ENCODE assay signal across 20 mouse cellular contexts in the genomic region with DNA sequence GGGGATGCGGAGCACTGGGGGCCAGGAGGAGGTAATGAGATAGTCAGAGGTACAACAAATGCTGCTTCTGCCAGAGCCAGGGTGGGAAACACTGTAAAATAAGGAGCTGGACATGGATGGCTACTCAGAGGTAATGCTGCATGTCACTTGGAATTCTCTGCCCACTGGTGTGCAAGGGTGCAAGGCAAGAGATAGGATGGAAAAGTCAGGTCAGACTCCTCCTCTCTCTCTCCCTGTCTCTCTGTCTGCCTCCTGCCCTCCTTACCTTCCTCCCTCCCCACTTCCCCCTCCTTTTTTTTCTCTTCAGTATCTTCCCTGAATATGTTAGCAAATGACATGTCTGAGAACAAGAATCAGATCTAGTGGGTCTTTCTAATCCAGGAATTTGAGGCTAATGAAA. TPM values are rescaled to one million over a fixed set of nuclear protein-coding genes. Genes with fewer than 3 reads are reported as not detected.
DNase-seq lines count a peak whose midpoint lies in the region; ATAC-seq lines count a peak whose summit lies in the region.
"Had no signal": no experiment of that assay in that cellular context is flagged by ENCODE, and none has a peak within 500 bp of the region (broad histone marks: within the 10 kb centered on the region; RNA-seq: fewer than 3 reads in every experiment).

No protein-coding gene starts in this region.

- H3K27me3 ChIP-seq in forebrain, embryonic 15.5 days, result peaks cover 19% of the 10 kb centered on the region; the same call in 1 of the 2 replicates
- H3K27me3 ChIP-seq in forebrain, embryonic 13.5 days, result peaks cover 31% of the 10 kb centered on the region
- H3K27me3 ChIP-seq in kidney, embryonic 16.5 days (ENCODE audit: insufficient read depth, low read length), result peaks cover 32% of the 10 kb centered on the region
- H3K27me3 ChIP-seq: CH12.LX had no signal

- WGBS in forebrain, embryonic 15.5 days, result 93% methylated on average over 1 of the region's 1 CpGs
- WGBS in forebrain, embryonic 13.5 days, result 86% methylated on average over 1 of the region's 1 CpGs
- WGBS in kidney, embryonic 16.5 days, result 55% methylated on average over 1 of the region's 1 CpGs

- ATAC-seq in forebrain, embryonic 15.5 days (replicated peaks), result no peak
- no peak for ATAC-seq in forebrain, embryonic 13.5 days
- peak; percentile 78 for ATAC-seq in kidney, embryonic 16.5 days (ENCODE audit: low FRiP score, low TSS enrichment)
- ATAC-seq: lung, postnatal 0 days had no signal

- no peak overlapping the region for H3K4me3 ChIP-seq in forebrain, embryonic 15.5 days
- H3K4me3 ChIP-seq in forebrain, embryonic 13.5 days, result no peak overlapping the region
- no peak overlapping the region for H3K4me3 ChIP-seq in kidney, embryonic 16.5 days (ENCODE audit: low read length)
- H3K4me3 ChIP-seq: heart, embryonic 10.5 days; liver, embryonic 13.5 days had no signal

- H3K4me2 ChIP-seq in forebrain, embryonic 15.5 days (replicated peaks), result peak overlapping the region; percentile 13; the same call in 1 of the 2 replicates
- H3K4me2 ChIP-seq in forebrain, embryonic 13.5 days, result no peak overlapping the region
- H3K4me2 ChIP-seq in kidney, embryonic 16.5 days (replicated peaks; ENCODE audit: low read depth, low read length), result no peak overlapping the region
- H3K4me2 ChIP-seq: liver, embryonic 13.5 days had no signal

- intact Hi-C loops in heart, postnatal 10 days (cut with DNase I), result no loop called here

- no peak overlapping the region for H3K9ac ChIP-seq in forebrain, embryonic 15.5 days (replicated peaks)
- H3K9ac ChIP-seq in forebrain, embryonic 13.5 days, result no peak overlapping the region
- H3K9ac ChIP-seq in kidney, embryonic 16.5 days (replicated peaks; ENCODE audit: low read length), result no peak overlapping the region
- H3K9ac ChIP-seq: liver, embryonic 13.5 days had no signal

- H3K4me1 ChIP-seq in forebrain, embryonic 15.5 days, result peaks cover 13% of the 10 kb centered on the region
- H3K4me1 ChIP-seq in forebrain, embryonic 13.5 days, result peaks cover 12% of the 10 kb centered on the region
- H3K4me1 ChIP-seq in kidney, embryonic 16.5 days (ENCODE audit: insufficient read depth, low read length), result peaks cover 18% of the 10 kb centered on the region; the same call in 1 of the 2 replicates
- H3K4me1 ChIP-seq: liver, embryonic 13.5 days had no signal

- H3K27ac ChIP-seq in forebrain, embryonic 15.5 days (replicated peaks), result no peak overlapping the region
- H3K27ac ChIP-seq in forebrain, embryonic 13.5 days, result no peak overlapping the region
- H3K27ac ChIP-seq in kidney, embryonic 16.5 days (ENCODE audit: low read length), result no peak overlapping the region
- H3K27ac ChIP-seq: heart, embryonic 10.5 days; liver, embryonic 13.5 days had no signal

- no peaks in the 10 kb centered on the region for H3K9me3 ChIP-seq in forebrain, embryonic 15.5 days
- no peaks in the 10 kb centered on the region for H3K9me3 ChIP-seq in forebrain, embryonic 13.5 days (replicated peaks)
- H3K9me3 ChIP-seq in kidney, embryonic 16.5 days (ENCODE audit: low read length), result no peaks in the 10 kb centered on the region
- H3K9me3 ChIP-seq: heart, embryonic 10.5 days; liver, embryonic 13.5 days had no signal

- no peaks in the 10 kb centered on the region for H3K36me3 ChIP-seq in forebrain, embryonic 15.5 days
- no peaks in the 10 kb centered on the region for H3K36me3 ChIP-seq in forebrain, embryonic 13.5 days (ENCODE audit: poor library complexity, severe bottlenecking)
- no peaks in the 10 kb centered on the region for H3K36me3 ChIP-seq in kidney, embryonic 16.5 days (ENCODE audit: insufficient read depth, low read length)
- H3K36me3 ChIP-seq: heart, embryonic 10.5 days; liver, embryonic 13.5 days had no signal

- DNase-seq in kidney, adult 8-10 months, result no peak
- peak; percentile 17 to 30 for DNase-seq in right cerebral cortex, adult 2 months (ENCODE audit: low spot score in 2 of 2)
- no peak for DNase-seq in right cerebral cortex, postnatal 36 days (ENCODE audit: low spot score in 2 of 2)
- DNase-seq in thymus, postnatal 4 days, result no peak
- no peak for DNase-seq in heart, postnatal 10 days
- DNase-seq: adrenal gland, postnatal 25 days; cerebellum, adult 9-11 months; embryo, embryonic 11 days; gastrocnemius, postnatal 36 days; heart, postnatal 36 days; kidney, adult 18-20 months; left cerebral cortex, postnatal 4 days; liver, embryonic 13.5 days had no signal

RNA-seq across cellular contexts. Expression of a gene that starts 3.8 kb away (rescaled TPM):
- polyA plus RNA-seq in forebrain, embryonic 15.5 days (2015; fragmentation: Nextera tagmentation; extraction: Ambion mirVana), result 9.2 and 11.4 TPM in 2 replicates
- 3.6 and 4.8 TPM in 2 replicates for polyA plus RNA-seq in forebrain, embryonic 13.5 days (2015; fragmentation: Nextera tagmentation; extraction: Ambion mirVana)
- polyA plus RNA-seq in kidney, embryonic 16.5 days (2015; fragmentation: Nextera tagmentation; extraction: Ambion mirVana), result 4.9 and 7.0 TPM in 2 replicates
- under 1 TPM in 1 of 2 experiments, not detected in 1; 0.07 TPM for total RNA-seq in heart, postnatal 10 days (2021)
- total RNA-seq: CH12.LX; gastrocnemius, postnatal 36 days; megakaryocyte, adult 5-6 weeks had no signal
- polyA plus RNA-seq: lung, postnatal 0 days had no signal

Comparison
In these comparisons a context has a peak if more than half of its experiments do, and no peak if none do; other contexts are left out.
1. DNase-seq: peak in right cerebral cortex, adult 2 months (2 of 2); none in kidney, adult 8-10 months (0 of 2), right cerebral cortex, postnatal 36 days (0 of 2), thymus, postnatal 4 days (single experiment) and heart, postnatal 10 days (0 of 2).